Mouse (Mus musculus): ENCODE measurements at regions not wholly inside any gene's neighbourhood (a gene's known extent, or its start where the extent isn't known, plus 50 kb on each side); places are given as distances from the start of the nearest gene placed in this dataset.
"Not testable (repeated sequence)": the region's sequence is repeated elsewhere in the genome, so short reads cannot be mapped to it uniquely, and the experiment has no call there.

DNA sequence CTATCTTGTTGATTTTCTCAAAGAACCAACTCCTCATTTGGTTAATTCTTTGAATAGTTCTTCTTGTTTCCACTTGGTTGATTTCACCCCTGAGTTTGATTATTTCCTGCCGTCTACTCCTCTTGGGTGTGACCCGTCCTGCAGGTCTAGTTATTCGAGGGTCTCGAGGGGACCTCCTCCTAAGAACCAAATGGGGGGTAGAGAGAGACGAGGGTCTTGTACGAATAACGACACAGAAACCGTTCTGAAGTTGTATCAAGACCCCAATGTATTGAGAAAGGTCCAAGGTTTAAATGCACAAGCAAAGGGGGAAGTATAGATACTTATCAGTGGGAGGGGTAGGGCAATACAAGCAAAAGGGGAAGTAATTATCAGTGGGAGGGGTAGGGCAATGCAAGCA lies 252.8 kb downstream of the Adgrg6 start:
- WGBS, result 81% methylated on average over 8 of the region's 8 CpGs
- not testable (repeated sequence) for H3K27ac ChIP-seq; H3K4me3 ChIP-seq; H3K4me1 ChIP-seq; H3K36me3 ChIP-seq; H3K4me2 ChIP-seq; H3K9ac ChIP-seq; H3K27me3 ChIP-seq; ATAC-seq (ENCODE audit: borderline replicate concordance, extremely low read depth, low FRiP score, low TSS enrichment); H3K9me3 ChIP-seq

GRCm38 (mm10) chr10:14287551-14287950 lies 257.9 kb downstream of the Adgrg6 start:
- Histone ChIP-seq H3K4me1 (no peaks in the 10 kb centered on the region), H3K4me3 (no peak overlapping the region)
- 77% methylated on average over 4 of the region's 4 CpGs for WGBS

GRCm38 (mm10) chr10:14276631-14277030 lies 268.8 kb downstream of the Adgrg6 start:
- Histone ChIP-seq H3K9me3 (no peaks in the 10 kb centered on the region), H3K9ac (no peak overlapping the region), H3K27me3 (no peaks in the 10 kb centered on the region), H3K4me2 (no peak overlapping the region), H3K36me3 (no peaks in the 10 kb centered on the region), H3K4me1 (no peaks in the 10 kb centered on the region), H3K4me3 (no peak overlapping the region), H3K27ac (no peak overlapping the region)
- ATAC-seq (ENCODE audit: borderline replicate concordance, extremely low read depth, low FRiP score, low TSS enrichment), result no peak
- WGBS, result 76% methylated on average over 1 of the region's 1 CpGs

More at GRCm38 (mm10) chr10:14287551-14287950, 257.9 kb downstream of the Adgrg6 start:
- Histone ChIP-seq H3K36me3 (no peaks in the 10 kb centered on the region), H3K9me3 (no peaks in the 10 kb centered on the region), H3K27me3 (no peaks in the 10 kb centered on the region), H3K4me2 (no peak overlapping the region), H3K9ac (no peak overlapping the region), H3K27ac (no peak overlapping the region)
- no peak for ATAC-seq (ENCODE audit: borderline replicate concordance, extremely low read depth, low FRiP score, low TSS enrichment)

GRCm38 (mm10) chr10:14275477-14275876 lies 270.0 kb downstream of the Adgrg6 start:
- H3K4me1 ChIP-seq, result no peaks in the 10 kb centered on the region
- H3K4me2 ChIP-seq, result no peak overlapping the region
- no peak overlapping the region for H3K27ac ChIP-seq
- no peaks in the 10 kb centered on the region for H3K36me3 ChIP-seq
- 88% methylated on average over 1 of the region's 1 CpGs for WGBS
- no peak overlapping the region for H3K4me3 ChIP-seq
- no peaks in the 10 kb centered on the region for H3K9me3 ChIP-seq
- H3K27me3 ChIP-seq, result no peaks in the 10 kb centered on the region
- no peak overlapping the region for H3K9ac ChIP-seq
- no peak for ATAC-seq (ENCODE audit: borderline replicate concordance, extremely low read depth, low FRiP score, low TSS enrichment)

- WGBS, result 38% methylated on average over 3 of the region's 4 CpGs
- Histone ChIP-seq H3K9me3 (no peaks in the 10 kb centered on the region), H3K9ac (no peak overlapping the region), H3K27ac (no peak overlapping the region), H3K4me1 (no peaks in the 10 kb centered on the region), H3K36me3 (no peaks in the 10 kb centered on the region), H3K4me2 (no peak overlapping the region), H3K4me3 (no peak overlapping the region), H3K27me3 (no peaks in the 10 kb centered on the region)
- ATAC-seq (ENCODE audit: borderline replicate concordance, extremely low read depth, low FRiP score, low TSS enrichment), result no peak
These were observed 275.5 kb downstream of the Adgrg6 start for GRCm38 (mm10) chr10:14270008-14270407.

GRCm38 (mm10) chr10:14267641-14268040 lies 277.8 kb downstream of the Adgrg6 start:
- Histone ChIP-seq H3K9ac (no peak overlapping the region), H3K27ac (no peak overlapping the region), H3K36me3 (no peaks in the 10 kb centered on the region), H3K27me3 (no peaks in the 10 kb centered on the region), H3K4me2 (no peak overlapping the region), H3K9me3 (no peaks in the 10 kb centered on the region), H3K4me3 (no peak overlapping the region), H3K4me1 (no peaks in the 10 kb centered on the region)
- ATAC-seq (ENCODE audit: borderline replicate concordance, extremely low read depth, low FRiP score, low TSS enrichment), result no peak
- WGBS, result 80% methylated on average over 3 of the region's 3 CpGs

- Histone ChIP-seq H3K4me2 (no peak overlapping the region), H3K27ac (no peak overlapping the region)
- 81% methylated on average over 8 of the region's 8 CpGs for WGBS
These were observed 273.8 kb downstream of the Hivep2 start for GRCm38 (mm10) chr10:14239670-14240069.

GRCm38 (mm10) chr10:14234896-14235604 lies 269.2 kb downstream of the Hivep2 start:
- Histone ChIP-seq H3K9me3 (no peaks in the 10 kb centered on the region), H3K27me3 (no peaks in the 10 kb centered on the region), H3K4me1 (no peaks in the 10 kb centered on the region), H3K27ac (no peak overlapping the region), H3K9ac (no peak overlapping the region), H3K4me3 (no peak overlapping the region), H3K4me2 (no peak overlapping the region), H3K36me3 (no peaks in the 10 kb centered on the region)
- ATAC-seq (ENCODE audit: borderline replicate concordance, extremely low read depth, low FRiP score, low TSS enrichment), result no peak
- 55% methylated on average over 10 of the region's 10 CpGs for WGBS

More at GRCm38 (mm10) chr10:14239670-14240069, 273.8 kb downstream of the Hivep2 start:
- Histone ChIP-seq H3K4me3 (no peak overlapping the region), H3K36me3 (no peaks in the 10 kb centered on the region), H3K27me3 (no peaks in the 10 kb centered on the region), H3K9me3 (no peaks in the 10 kb centered on the region), H3K4me1 (no peaks in the 10 kb centered on the region), H3K9ac (no peak overlapping the region)
- ATAC-seq (ENCODE audit: borderline replicate concordance, extremely low read depth, low FRiP score, low TSS enrichment), result no peak

DNA sequence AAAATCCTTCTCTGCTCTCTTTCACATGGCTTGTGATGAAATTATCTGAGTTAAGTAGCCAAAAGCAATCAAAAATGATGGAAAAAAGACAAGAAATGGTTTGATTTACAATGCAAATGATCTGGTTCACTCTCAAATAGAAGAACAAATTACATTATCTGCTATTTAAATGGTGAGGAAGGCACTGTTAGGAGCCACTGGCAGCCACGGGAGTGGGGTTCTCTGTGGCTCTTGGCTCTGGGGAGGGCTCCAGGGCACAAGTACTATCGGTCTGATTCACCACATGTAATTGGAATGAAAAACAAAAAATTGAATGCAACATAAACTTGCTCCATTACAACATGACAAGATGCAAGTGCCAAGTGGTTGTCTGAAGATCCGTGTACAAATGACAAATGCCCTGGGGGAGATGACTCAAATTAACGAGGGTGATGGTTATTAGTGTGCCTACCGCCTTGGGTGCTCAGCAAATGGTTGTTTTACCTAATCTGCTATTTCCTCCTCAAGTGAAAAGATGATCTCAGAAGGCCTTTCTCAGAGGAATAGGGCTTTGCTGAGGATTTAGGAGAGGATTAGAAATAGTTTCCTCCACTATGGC lies 268.2 kb downstream of the Hivep2 start:
- Histone ChIP-seq H3K4me1 (no peaks in the 10 kb centered on the region), H3K36me3 (no peaks in the 10 kb centered on the region), H3K9me3 (no peaks in the 10 kb centered on the region), H3K27me3 (no peaks in the 10 kb centered on the region), H3K9ac (no peak overlapping the region), H3K4me2 (no peak overlapping the region), H3K27ac (no peak overlapping the region), H3K4me3 (no peak overlapping the region)
- WGBS, result 64% methylated on average over 5 of the region's 5 CpGs
- ATAC-seq (ENCODE audit: borderline replicate concordance, extremely low read depth, low FRiP score, low TSS enrichment), result no peak

DNA sequence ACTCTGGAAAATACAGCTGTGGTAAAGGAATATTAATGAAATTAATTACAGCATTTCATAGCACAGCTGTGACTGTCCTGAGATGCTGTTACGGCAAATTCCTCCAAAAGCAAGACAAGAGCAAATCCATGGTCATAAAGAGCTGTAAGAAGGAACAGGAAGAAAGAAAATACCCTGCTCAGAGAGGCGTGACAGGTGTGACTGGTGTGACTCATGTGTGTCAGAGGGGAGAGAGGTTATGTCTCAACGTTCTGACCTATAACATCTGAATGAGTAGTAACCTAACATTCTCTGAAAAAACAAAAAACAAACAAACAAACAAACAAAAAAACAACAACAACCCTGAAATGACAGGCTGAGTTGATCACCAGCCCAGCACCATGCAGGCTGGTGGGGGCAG lies 267.5 kb downstream of the Hivep2 start:
- Histone ChIP-seq H3K9me3 (no peaks in the 10 kb centered on the region), H3K36me3 (no peaks in the 10 kb centered on the region), H3K4me3 (no peak overlapping the region), H3K9ac (no peak overlapping the region), H3K27ac (no peak overlapping the region), H3K27me3 (no peaks in the 10 kb centered on the region), H3K4me1 (no peaks in the 10 kb centered on the region), H3K4me2 (no peak overlapping the region)
- ATAC-seq (ENCODE audit: borderline replicate concordance, extremely low read depth, low FRiP score, low TSS enrichment), result no peak
- WGBS, result 60% methylated on average over 3 of the region's 3 CpGs

DNA sequence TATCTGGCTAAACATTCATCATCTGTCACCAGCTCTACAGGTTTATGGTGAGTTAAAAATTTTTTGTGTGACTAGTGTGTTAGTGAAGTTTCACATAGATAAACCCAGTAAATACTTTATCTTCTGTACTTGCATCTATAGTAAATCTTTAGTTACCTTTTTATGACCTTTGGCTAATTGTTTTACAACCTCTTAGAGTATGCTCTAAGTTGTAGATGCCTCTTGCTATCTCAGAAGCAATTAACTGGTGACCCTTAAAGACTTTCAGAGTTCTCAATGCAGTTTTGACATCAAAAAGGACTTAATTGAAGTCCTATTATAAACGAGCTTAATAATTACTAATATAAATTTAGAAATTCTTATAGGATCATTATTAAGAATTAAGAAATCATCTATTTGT lies 265.6 kb downstream of the Hivep2 start:
- 68% methylated on average over 1 of the region's 1 CpGs for WGBS
- no peak for ATAC-seq (ENCODE audit: borderline replicate concordance, extremely low read depth, low FRiP score, low TSS enrichment)

DNA sequence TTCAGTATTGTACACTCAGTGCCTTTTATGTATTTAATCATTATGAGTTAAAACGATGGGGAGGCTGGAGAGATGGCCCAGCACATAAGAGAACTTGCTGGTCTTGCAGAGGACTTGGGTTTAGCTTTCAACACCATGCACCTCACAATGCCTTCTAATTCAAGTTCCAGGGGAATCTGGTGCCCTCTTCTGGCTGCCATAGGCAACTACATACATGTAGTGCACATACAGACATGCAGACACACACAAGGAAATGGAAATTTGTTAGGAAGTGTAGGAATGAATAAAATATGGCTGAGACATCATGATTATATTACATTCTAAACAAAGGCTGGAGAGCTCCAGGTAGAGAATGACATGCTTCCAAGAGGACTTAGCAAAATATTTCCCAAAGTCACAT lies 251.4 kb downstream of the Hivep2 start:
- H3K9ac ChIP-seq, result no peak overlapping the region
- H3K27me3 ChIP-seq, result no peaks in the 10 kb centered on the region
- no peak for ATAC-seq (ENCODE audit: borderline replicate concordance, extremely low read depth, low FRiP score, low TSS enrichment)
- H3K4me3 ChIP-seq, result no peak overlapping the region
- no peaks in the 10 kb centered on the region for H3K36me3 ChIP-seq
- no peak overlapping the region for H3K4me2 ChIP-seq
- 88% methylated on average over 1 of the region's 1 CpGs for WGBS
- no peak overlapping the region for H3K27ac ChIP-seq
- no peaks in the 10 kb centered on the region for H3K9me3 ChIP-seq
- 0 out of 2 replicates have a peak, but pooled peaks cover 7% of the 10 kb centered on the region for H3K4me1 ChIP-seq

More for the DNA sequence above, 265.6 kb downstream of the Hivep2 start:
- no peaks in the 10 kb centered on the region for H3K4me1 ChIP-seq
- H3K27me3 ChIP-seq, result no peaks in the 10 kb centered on the region
- no peaks in the 10 kb centered on the region for H3K36me3 ChIP-seq
- H3K27ac ChIP-seq, result no peak overlapping the region
- H3K4me3 ChIP-seq, result no peak overlapping the region
- H3K9me3 ChIP-seq, result no peaks in the 10 kb centered on the region
- H3K9ac ChIP-seq, result no peak overlapping the region
- no peak overlapping the region for H3K4me2 ChIP-seq
